Comparison of ENCODE assay signal across 16 mouse cellular contexts in genomic region chr3:52245996-52246830, GRCm38 (mm10). TPM values are rescaled to one million over a fixed set of nuclear protein-coding genes. Genes with fewer than 3 reads are reported as not detected.
DNase-seq lines count a peak whose midpoint lies in the region; ATAC-seq and TF ChIP-seq lines count a peak whose summit lies in the region.
"Had no signal": no experiment of that assay in that cellular context is flagged by ENCODE, and none has a peak within 500 bp of the region (broad histone marks: within the 10 kb centered on the region; RNA-seq: fewer than 3 reads in every experiment).

No protein-coding gene starts in this region.

- DNase-seq in adrenal gland, postnatal 14 days, result peak; percentile 26
- DNase-seq in adrenal gland, adult 18-20 months (ENCODE audit: low spot score in 2 of 2), result no peak
- DNase-seq in retina, postnatal 1 day, result peak; percentile 28
- DNase-seq in retina, embryonic 14.5 days (ENCODE audit: low spot score), result no peak
- DNase-seq in thymus, postnatal 0 days (ENCODE audit: low spot score), result no peak
- DNase-seq: adrenal gland, adult 8-10 months; B cell, adult 2 months; thymus, postnatal 25 days had no signal

- 82% methylated on average over 12 of the region's 12 CpGs for WGBS in intestine, postnatal 0 days
- WGBS in intestine, embryonic 16.5 days, result 79% methylated on average over 12 of the region's 12 CpGs
- 79% methylated on average over 12 of the region's 12 CpGs for WGBS in neural tube, embryonic 15.5 days

- no peaks in the 10 kb centered on the region for H3K4me1 ChIP-seq in intestine, postnatal 0 days (replicated peaks; ENCODE audit: control insufficient read depth, insufficient read depth, low read length)
- H3K4me1 ChIP-seq in intestine, embryonic 16.5 days (ENCODE audit: control insufficient read depth, insufficient read depth, low read length), result no peaks in the 10 kb centered on the region
- no peaks in the 10 kb centered on the region for H3K4me1 ChIP-seq in neural tube, embryonic 15.5 days
- H3K4me1 ChIP-seq: forebrain, embryonic 10.5 days; heart, embryonic 12.5 days; limb, embryonic 12.5 days; midbrain, embryonic 10.5 days had no signal

- no peak overlapping the region for H3K4me2 ChIP-seq in intestine, postnatal 0 days (replicated peaks; ENCODE audit: low read depth)
- no peak overlapping the region for H3K4me2 ChIP-seq in intestine, embryonic 16.5 days (ENCODE audit: low read depth, low read length)
- H3K4me2 ChIP-seq in neural tube, embryonic 15.5 days, result no peak overlapping the region
- H3K4me2 ChIP-seq: heart, embryonic 12.5 days; limb, embryonic 12.5 days had no signal

- ATAC-seq in intestine, postnatal 0 days, result no peak
- ATAC-seq in intestine, embryonic 16.5 days, result no peak
- ATAC-seq in neural tube, embryonic 15.5 days (ENCODE audit: low FRiP score), result 0 out of 2 replicates have a peak, but pooled peaks have one; percentile 7
- ATAC-seq: hindbrain, embryonic 16.5 days had no signal

- H3K36me3 ChIP-seq in intestine, postnatal 0 days (ENCODE audit: control insufficient read depth, insufficient read depth), result no peaks in the 10 kb centered on the region
- no peaks in the 10 kb centered on the region for H3K36me3 ChIP-seq in intestine, embryonic 16.5 days (ENCODE audit: control insufficient read depth, insufficient read depth, low read length)
- H3K36me3 ChIP-seq in neural tube, embryonic 15.5 days, result no peaks in the 10 kb centered on the region
- H3K36me3 ChIP-seq: forebrain, embryonic 10.5 days; heart, embryonic 12.5 days; limb, embryonic 12.5 days; midbrain, embryonic 10.5 days had no signal

- H3K9me3 ChIP-seq in intestine, postnatal 0 days (ENCODE audit: control insufficient read depth), result no peaks in the 10 kb centered on the region
- H3K9me3 ChIP-seq in intestine, embryonic 16.5 days (ENCODE audit: control insufficient read depth, low read length), result no peaks in the 10 kb centered on the region
- H3K9me3 ChIP-seq in neural tube, embryonic 15.5 days (replicated peaks), result no peaks in the 10 kb centered on the region
- H3K9me3 ChIP-seq: forebrain, embryonic 10.5 days; heart, embryonic 12.5 days; limb, embryonic 12.5 days; midbrain, embryonic 10.5 days had no signal

- TF ChIP-seq CTCF in intestine, postnatal 0 days (IDR thresholded peaks at IDR 0.05; ENCODE audit: low read depth), result peak; percentile 60

- no peak overlapping the region for H3K4me3 ChIP-seq in intestine, postnatal 0 days (ENCODE audit: low read depth, low read length)
- H3K4me3 ChIP-seq in intestine, embryonic 16.5 days (ENCODE audit: low read length), result no peak overlapping the region
- no peak overlapping the region for H3K4me3 ChIP-seq in neural tube, embryonic 15.5 days (replicated peaks)
- H3K4me3 ChIP-seq: forebrain, embryonic 10.5 days; heart, embryonic 12.5 days; limb, embryonic 12.5 days; midbrain, embryonic 10.5 days had no signal

- H3K27ac ChIP-seq in intestine, postnatal 0 days (ENCODE audit: low read depth, low read length), result no peak overlapping the region
- H3K27ac ChIP-seq in intestine, embryonic 16.5 days (ENCODE audit: low read length), result no peak overlapping the region
- H3K27ac ChIP-seq in neural tube, embryonic 15.5 days (replicated peaks), result no peak overlapping the region
- H3K27ac ChIP-seq: forebrain, embryonic 10.5 days; limb, embryonic 12.5 days; midbrain, embryonic 10.5 days had no signal

- H3K9ac ChIP-seq in intestine, postnatal 0 days (ENCODE audit: low read depth, low read length), result no peak overlapping the region
- no peak overlapping the region for H3K9ac ChIP-seq in intestine, embryonic 16.5 days (ENCODE audit: low read depth, low read length)
- no peak overlapping the region for H3K9ac ChIP-seq in neural tube, embryonic 15.5 days (replicated peaks)
- H3K9ac ChIP-seq: heart, embryonic 12.5 days; limb, embryonic 12.5 days had no signal

- H3K27me3 ChIP-seq in intestine, postnatal 0 days (replicated peaks; ENCODE audit: control insufficient read depth, insufficient read depth, low read length), result no peaks in the 10 kb centered on the region
- no peaks in the 10 kb centered on the region for H3K27me3 ChIP-seq in intestine, embryonic 16.5 days (replicated peaks; ENCODE audit: control insufficient read depth, insufficient read depth, low read length)
- H3K27me3 ChIP-seq in neural tube, embryonic 15.5 days (replicated peaks), result no peaks in the 10 kb centered on the region
- H3K27me3 ChIP-seq: heart, embryonic 12.5 days; limb, embryonic 12.5 days had no signal

RNA-seq across cellular contexts. Expression of gene Foxo1, which starts 21.9 kb away (rescaled TPM):
- total RNA-seq in adrenal gland, postnatal 14 days (2021), result 39.3 and 50.1 TPM in 2 replicates
- total RNA-seq in adrenal gland, adult 18-20 months (2021), result 10 to 100 TPM; 23.7 to 28.6 TPM
- polyA plus RNA-seq in intestine, postnatal 0 days (2015; fragmentation: Nextera tagmentation; extraction: Ambion mirVana), result 4.4 and 4.6 TPM in 2 replicates
- polyA plus RNA-seq in intestine, embryonic 16.5 days (2015; fragmentation: Nextera tagmentation; extraction: Ambion mirVana), result 3.5 and 4.4 TPM in 2 replicates
- 2.7 and 3.5 TPM in 2 replicates for polyA plus RNA-seq in neural tube, embryonic 15.5 days (2015; fragmentation: Nextera tagmentation; extraction: Ambion mirVana)
- polyA plus RNA-seq in thymus, postnatal 0 days (2015; fragmentation: Nextera tagmentation; extraction: Ambion mirVana), result 7.8 and 10.1 TPM in 2 replicates

Comparison
In these comparisons a context has a peak if more than half of its experiments do, and no peak if none do; other contexts are left out.
1. DNase-seq: peak in adrenal gland, postnatal 14 days (single experiment) and retina, postnatal 1 day (single experiment); none in adrenal gland, adult 18-20 months (0 of 2), retina, embryonic 14.5 days (single experiment) and thymus, postnatal 0 days (single experiment).